Mouse (Mus musculus): Measurements from ENCODE around the gene Zfp955b.
"Not testable (repeated sequence)": the region's sequence is repeated elsewhere in the genome, so short reads cannot be mapped to it uniquely, and the experiment has no call there.

Zfp955b gene

DNA sequence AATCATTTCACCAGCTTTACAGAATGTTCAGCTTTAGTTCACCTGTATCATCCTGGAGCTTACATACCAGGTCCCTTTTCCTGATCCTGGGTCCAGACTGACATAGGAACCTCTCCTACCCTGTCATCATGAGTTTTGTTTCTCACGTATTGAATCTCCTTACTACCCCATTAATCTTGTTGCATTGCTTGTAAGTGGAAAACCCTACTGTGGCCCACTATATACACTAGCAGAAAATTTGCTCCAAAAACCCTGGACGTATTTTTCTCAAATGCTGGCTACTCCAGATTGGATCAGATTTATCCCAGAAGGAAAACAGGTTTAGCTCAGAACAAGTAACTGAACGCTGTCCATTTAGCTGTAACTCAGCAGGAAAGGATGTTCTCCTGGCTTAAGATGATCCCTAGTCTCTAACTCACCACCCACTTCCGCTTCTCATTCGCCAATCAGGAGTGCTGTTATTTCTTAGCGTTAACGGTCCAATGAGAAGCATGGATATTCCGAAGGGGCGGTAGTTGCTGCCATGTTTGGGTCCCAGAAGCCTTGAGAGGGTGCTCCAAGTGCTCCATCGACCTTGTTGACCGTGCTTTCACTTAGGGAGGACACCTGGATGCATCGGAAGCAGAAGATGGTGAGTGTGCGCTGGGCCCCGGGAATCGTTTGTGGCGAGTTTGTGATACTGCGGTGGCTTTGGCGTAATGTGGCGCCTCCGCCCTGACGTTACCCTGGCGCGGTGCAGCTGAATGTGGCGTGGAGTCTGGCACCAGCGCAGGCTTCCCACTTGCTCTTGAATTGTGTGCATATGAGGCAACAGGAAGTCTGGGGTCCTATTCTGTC lies at the start of gene Zfp955b:
Zfp955b (plus strand) TSS at position 506 of the 837 bp plus-strand sequence.
- peak; percentile 100 for ATAC-seq (ENCODE audit: low TSS enrichment)

DNA sequence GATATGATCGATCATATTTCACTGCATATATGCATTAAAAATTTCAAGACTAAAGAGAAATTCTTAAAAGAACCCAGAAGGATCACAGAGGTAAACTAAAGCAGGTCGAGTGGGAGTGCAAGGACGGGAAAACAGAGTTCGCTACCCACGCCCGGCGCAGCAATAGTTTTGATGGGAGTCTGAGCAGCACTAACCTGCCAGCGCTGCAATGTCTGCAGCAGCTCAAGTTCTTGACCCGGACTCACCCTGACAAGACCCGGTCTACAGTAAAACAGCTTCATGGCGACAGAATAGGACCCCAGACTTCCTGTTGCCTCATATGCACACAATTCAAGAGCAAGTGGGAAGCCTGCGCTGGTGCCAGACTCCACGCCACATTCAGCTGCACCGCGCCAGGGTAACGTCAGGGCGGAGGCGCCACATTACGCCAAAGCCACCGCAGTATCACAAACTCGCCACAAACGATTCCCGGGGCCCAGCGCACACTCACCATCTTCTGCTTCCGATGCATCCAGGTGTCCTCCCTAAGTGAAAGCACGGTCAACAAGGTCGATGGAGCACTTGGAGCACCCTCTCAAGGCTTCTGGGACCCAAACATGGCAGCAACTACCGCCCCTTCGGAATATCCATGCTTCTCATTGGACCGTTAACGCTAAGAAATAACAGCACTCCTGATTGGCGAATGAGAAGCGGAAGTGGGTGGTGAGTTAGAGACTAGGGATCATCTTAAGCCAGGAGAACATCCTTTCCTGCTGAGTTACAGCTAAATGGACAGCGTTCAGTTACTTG lies 34.6 kb upstream of the Zfp955b start, which contains the start of gene Zfp955a:
Zfp955a (minus strand) TSS at position 616 of the 789 bp plus-strand sequence.
- peak; percentile 100 for ATAC-seq (ENCODE audit: low TSS enrichment)

DNA sequence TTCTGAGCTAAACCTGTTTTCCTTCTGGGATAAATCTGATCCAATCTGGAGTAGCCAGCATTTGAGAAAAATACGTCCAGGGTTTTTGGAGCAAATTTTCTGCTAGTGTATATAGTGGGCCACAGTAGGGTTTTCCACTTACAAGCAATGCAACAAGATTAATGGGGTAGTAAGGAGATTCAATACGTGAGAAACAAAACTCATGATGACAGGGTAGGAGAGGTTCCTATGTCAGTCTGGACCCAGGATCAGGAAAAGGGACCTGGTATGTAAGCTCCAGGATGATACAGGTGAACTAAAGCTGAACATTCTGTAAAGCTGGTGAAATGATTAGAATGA lies 34.1 kb upstream of the Zfp955b start:
- ATAC-seq (ENCODE audit: low TSS enrichment): not testable (repeated sequence)

DNA sequence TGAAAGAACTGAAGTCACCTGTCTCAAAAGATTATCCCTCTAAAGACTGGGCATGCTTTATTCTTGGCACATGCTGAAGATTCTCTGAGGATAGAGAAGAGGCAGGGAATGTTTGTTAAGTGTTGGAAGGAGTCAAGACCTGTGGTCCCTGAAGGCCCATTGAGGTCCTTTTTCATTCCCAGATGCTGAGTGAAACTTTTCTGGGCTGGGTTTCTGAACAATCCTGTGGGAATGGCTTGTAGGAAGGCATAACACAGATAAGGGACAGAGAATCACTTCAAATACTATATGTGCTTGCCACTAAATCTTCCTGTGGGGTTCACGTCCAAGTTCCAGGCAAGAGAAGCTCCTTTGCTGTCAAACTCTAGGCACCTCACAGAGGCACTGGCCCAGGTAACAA lies 25.0 kb upstream of the Zfp955b start, which contains the start of gene Olfr63:
Olfr63 (plus strand) TSS at position 301 of the 400 bp plus-strand sequence.
- ATAC-seq (ENCODE audit: low TSS enrichment): no peak

DNA sequence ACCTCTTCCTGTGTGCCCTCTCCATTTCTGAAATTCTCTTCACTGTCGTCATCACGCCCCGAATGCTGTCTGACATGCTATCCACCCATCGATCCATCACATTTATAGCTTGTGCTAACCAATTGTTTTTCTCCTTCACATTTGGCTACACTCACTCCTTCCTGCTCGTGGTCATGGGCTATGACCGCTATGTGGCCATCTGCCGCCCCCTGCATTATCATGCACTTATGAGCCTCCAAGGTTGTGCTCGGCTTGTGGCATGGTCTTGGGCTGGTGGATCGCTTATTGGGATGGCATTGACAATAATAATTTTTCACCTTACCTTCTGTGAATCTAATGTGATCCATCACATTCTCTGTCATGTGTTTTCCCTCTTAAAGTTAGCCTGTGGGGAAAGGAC lies 20.4 kb upstream of the Zfp955b start:
- ATAC-seq (ENCODE audit: low TSS enrichment): no peak

DNA sequence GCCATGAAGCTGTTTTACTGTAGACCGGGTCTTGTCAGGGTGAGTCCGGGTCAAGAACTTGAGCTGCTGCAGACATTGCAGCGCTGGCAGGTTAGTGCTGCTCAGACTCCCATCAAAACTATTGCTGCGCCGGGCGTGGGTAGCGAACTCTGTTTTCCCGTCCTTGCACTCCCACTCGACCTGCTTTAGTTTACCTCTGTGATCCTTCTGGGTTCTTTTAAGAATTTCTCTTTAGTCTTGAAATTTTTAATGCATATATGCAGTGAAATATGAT lies 469 bp downstream of the Zfp955b start:
- ATAC-seq (ENCODE audit: low TSS enrichment): peak; percentile 35; the same call in 1 of the 2 replicates

DNA sequence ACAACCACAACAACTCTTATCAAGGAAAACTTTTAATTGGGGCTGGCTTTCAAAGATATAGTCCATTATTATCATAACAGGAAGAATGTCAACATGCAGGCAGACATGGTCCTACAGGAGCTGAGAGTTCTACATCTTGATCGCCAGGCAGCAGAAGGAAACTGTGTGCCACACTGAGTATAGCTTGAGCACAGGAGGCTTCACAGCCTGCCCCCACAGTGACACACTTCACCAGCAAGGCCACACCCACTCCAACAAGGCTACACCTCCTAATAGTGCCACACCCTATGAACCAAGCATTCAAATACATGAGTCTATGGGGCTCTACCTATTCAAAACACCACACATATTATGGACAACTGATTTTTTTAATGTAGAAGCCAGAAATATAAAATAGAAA lies 63.6 kb downstream of the Zfp955b start:
- no peak for ATAC-seq (ENCODE audit: low TSS enrichment)
